Mouse (Mus musculus) monocyte, adult 5-6 weeks (primary cell): ENCODE results near the gene Tmem186. TPM values are rescaled to one million over a fixed set of nuclear protein-coding genes. Genes with fewer than 3 reads are reported as not detected.

ENCODE experiments used
- ATAC-seq: fragments of 153-309, 156-312 bp; replicated peaks from 2 replicates; pipeline ENCODE4 v1.8.0; 2017; ENCODE audit warnings: mild to moderate bottlenecking; ENCODE audit not compliant: low TSS enrichment, insufficient number of reproducible peaks, severe bottlenecking, poor library complexity, low FRiP score
- total RNA-seq: library from RNA; stranded (forward); fragments of 200-1000, 200-491, 200-594 nt; gene quantifications from 3 replicates; pipeline ENCODE4 v1.2.3, GENCODE M21; 2017

Gene Tmem186
- total RNA-seq, 1 experiment from 2014 or later: 11.7 TPM

DNA sequence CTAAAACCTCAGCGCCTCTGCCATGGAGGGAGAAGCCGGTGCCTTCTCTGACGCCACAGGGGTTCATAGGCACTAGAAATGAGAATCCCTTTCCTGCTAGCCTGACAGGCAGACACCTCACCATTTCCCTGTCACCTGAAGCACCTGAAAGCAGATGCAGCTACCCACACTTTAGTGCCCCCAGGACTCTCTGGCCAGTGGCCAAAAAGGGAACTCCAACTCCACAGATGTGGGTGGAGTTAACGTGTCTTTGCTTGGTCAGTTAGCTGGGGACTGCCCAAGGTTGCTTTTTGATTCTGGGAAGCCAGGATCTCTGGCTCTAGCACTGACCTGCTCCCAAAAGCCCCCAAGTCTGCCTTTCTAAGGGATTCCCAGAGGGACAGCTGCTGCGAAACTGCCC lies 31.9 kb upstream of the Tmem186 start:
- no peak for ATAC-seq

DNA sequence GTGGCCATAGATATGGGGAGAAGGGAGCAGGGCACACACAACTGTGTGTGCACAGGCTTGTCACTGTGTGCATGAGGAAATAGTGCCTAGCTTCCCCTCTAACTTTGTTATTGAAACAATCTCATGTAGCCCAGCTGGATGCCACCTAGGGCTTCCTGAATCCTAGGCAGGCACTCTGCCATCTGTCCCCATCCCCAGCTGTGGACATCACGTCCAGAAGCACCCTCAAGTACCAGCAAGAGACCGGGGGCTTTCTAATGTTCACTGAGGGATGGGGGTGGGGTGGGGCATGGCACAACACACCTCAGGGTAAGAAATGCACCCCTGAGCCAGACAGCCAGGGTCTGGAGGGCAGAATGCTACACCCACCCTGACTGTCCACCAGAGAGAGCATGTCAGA lies 30.9 kb upstream of the Tmem186 start:
- ATAC-seq: no peak

DNA sequence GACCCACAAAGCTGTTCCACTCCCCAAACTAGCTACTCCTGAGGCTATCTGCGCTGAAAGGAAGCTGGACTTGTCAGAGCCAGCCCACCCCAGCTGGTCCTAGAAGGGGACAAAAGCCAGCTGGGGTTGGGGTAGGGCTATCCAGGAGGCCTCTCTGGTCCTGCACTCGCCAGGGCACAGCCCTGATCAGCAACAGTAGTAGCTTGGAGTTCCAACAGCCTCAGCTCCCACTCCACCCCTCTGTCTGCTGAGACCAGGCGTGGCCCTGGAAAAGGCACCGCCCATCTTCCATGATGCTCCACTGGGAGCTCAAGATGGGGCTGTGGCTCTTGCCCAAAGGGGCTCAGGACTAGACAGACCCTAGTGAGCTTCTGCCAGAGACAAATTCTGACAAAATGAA lies 30.3 kb upstream of the Tmem186 start:
- no peak for ATAC-seq

DNA sequence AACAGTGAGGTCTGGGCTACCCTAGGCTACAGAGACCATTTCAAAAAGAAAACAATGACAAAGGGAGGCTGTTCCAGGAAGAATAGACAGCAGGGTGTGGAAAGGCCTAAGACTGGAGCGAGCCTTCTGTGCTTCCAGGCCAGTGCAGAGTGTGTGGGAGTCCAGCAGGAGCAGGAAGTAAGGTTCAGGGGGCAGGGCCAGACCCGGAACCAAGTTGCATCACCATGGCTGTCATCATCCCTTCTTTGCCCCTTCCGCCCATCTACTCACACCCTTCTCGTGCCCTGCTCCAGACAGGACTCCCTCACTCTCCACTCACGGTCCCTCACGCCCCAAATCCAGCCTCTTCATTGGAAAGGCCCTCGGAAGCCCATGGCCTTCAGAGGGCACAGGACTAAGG lies 29.7 kb upstream of the Tmem186 start:
- ATAC-seq: peak; percentile 41

DNA sequence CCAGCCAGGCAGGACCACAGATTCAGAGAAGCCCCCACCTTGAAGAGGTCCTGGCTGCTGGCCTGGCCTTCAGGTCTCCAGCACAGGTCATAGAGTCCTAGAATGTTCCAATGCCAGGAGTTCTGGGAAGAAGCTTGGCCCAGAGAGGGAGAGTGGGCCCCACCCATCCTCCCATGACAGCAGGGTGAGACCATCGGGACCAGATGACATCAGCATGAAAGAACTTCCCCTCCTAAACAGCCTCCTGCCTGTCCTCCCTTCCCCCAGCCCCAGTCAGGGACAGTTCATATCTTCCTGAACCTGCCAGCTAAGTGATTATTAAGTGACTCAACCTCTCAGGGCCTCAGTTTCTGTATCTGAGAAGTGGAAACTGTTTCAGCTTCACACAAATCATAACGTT lies 28.9 kb upstream of the Tmem186 start:
- no peak for ATAC-seq

DNA sequence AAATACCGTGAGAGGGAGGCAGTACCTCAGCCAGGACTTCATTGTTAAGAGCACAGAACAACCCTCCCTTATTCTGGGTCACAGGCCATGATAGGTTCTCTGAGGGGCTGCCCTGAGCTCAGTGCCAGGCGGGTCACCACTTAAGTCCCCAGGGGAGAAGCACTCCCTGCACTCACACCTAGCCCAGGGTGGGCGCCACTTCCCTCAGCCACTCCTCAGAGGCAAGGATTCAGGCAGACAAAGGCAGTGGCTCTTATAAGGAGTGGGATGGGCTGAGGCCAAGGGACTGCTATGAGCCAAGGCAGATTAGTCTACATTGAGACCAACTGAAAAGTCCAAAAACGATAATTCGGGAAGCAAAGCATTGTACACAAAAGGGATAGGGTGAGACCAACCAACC lies 27.9 kb upstream of the Tmem186 start:
- no peak for ATAC-seq

DNA sequence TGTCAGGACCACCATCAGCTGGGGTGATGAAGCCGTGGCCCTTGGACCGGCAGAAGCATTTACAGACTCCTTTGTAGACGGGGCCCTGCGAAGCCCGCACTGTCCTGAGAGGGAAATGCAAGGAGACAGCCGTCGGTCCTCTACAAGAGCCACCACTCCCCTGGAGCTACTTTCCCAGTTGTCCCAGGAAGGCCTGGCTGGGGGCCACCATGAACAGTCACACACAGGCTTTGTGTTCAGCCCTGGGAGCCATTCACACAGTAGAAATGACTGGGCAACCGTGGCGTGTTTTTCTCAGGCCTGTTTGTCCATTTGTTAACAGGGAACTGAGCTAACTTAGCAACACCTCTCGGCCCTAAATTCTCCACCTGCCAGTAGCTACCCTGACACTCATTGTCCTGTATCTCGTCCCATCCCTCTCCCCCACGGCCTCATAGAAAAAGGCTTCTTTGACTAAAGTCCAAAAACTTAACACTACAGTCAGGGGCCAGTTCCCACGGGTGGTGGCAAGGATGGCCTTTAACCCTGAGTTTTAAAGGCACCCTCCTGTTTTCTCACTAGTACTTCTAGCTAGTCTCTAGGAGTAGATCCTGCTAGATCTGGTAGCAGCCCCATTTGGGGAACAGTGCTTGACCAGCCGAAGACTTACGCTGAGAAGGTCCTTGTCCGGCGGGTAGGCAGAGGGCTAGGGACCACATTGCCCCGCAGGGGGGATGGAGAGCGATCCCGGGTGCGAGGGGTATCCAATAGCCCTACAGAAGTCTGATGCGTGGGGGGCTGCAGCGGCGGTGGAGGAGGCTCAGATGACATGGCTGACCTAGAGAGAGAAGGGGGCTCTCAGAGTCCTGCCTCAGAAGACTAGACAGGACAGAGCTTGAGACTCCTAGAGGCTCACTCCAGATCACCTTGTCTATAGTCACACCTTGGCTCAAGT lies 26.4 kb upstream of the Tmem186 start:
- no peak for ATAC-seq

DNA sequence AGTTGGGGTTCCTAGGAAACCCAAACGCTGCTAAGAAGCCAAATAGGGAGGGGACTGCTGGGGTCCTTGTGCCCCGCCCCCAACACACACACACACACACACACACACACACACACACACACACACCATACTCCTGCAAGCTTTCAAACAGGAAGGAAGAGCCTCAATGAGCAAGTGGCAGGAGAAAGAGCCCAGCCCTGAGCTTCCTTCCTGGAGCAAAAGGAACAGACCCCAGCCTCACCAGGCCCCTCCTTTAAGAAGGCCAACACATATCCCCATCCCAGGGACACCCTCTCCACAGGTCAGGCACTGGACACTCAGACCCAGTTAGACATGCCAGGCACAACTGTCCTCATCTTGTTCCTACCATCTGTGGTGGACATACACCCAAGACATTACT lies 25.5 kb upstream of the Tmem186 start:
- ATAC-seq: no peak

DNA sequence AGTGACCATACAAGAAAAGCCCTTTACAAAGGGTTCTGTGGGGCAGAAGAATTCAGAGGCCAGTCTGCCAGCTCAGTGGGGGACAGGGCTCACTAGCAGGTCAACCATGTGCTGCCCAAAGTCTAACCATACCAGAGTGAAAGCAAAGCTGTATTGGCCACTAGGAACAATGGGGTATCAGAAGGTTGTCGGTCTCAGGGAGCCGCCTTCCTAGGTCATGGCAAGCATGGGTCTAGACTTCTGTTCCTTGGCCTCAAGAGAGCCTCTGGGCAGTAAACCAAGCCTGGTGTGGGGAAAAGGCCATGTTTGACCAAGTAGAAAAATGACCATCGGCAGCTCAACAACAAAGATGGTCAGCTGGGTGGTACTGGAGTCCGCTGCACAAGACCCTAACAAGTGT lies 21.3 kb upstream of the Tmem186 start:
- ATAC-seq: no peak

DNA sequence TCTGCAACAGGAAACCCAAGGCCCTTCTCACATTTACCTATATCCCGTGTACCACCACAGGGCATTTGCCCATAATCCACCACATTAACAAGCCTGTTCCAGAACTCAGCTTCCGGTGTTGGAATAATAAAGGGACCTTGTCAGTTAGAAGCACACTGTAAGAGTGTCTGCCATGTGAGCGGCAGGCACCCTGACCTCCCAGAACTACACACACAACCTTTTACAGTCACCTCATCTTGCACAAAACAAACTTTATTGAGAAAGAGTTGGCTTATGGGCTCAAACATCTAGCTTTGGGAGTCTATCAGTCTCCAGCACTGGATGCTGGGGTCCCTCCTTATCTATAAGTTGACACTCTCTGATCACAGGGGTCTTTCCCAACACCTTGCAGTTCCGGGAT lies 20.8 kb upstream of the Tmem186 start:
- no peak for ATAC-seq

DNA sequence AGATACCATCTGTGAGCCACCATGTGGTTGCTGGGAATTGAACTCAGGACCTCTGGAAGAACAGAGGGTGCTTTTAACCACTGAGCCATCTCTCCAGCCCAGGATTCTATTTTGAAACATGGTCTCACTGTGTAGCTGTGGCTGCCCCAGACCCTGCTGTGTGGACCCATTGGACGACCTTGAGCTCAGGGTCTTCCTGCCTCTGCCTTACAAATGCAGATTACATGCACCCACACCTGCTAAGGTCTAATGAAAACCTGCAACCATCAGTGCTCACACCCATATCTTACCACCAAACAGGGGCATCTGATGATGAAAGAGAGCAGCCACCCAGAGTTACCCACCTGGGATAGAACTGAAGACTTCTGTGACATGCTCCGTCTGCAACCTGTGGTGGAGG lies 18.7 kb upstream of the Tmem186 start:
- ATAC-seq: no peak

DNA sequence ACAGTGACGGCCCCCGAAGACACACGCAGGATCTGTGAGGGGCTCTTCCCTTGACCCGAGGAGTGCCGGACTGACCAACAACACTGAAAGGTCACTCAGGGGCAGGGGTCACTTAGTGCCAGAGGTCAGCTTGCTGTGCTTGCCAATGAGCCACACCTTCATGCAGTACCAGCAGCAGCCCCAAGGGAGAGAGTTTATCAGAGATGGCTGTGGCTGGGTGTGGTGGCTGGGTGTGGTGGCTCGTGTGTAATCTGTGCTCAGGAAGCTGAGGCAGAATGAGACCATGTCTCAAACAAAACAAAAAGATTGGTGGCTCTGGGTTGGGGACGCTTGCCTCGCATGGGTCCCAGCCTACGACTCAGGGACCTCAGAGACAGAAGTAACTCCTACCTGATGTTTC lies 18.1 kb upstream of the Tmem186 start:
- no peak for ATAC-seq

DNA sequence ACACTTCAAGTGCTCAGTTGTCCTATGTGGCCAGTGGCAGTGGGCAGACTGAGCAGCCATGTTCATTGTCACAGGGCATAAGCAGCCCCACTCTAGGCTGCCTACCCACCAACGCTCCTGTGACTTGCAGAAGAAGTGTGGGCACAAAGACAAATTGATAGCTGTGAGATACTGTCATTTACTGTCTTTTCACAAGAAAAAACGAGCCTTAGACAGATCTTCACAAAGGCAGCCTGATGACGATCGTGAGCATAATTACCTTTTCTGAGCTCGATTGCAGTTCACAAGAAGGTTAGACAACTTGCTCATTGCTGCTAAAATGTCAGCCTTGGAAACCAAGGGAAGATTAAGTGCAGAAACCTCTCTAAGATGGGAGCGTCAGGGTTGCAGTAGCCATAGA lies 17.6 kb upstream of the Tmem186 start:
- ATAC-seq: no peak

DNA sequence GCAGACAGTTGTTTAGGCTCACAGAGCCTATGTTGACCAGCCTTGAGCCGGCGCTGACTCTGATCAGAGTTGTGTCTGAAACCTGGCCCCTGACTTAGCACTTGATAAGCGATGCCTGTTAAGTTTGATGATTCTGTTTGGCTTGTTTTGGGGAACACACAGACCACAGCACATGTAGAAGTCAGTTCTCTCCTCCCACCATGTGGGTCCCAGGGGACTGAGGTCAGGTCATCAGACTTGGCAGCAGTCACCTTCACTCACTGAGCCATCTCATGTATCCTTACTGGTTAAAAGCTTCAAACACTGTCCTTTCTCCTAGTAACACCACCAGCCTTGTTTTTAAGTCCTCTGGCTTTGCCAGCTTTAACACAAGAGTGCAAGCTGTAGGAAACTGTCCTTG lies 12.5 kb upstream of the Tmem186 start:
- no peak for ATAC-seq

DNA sequence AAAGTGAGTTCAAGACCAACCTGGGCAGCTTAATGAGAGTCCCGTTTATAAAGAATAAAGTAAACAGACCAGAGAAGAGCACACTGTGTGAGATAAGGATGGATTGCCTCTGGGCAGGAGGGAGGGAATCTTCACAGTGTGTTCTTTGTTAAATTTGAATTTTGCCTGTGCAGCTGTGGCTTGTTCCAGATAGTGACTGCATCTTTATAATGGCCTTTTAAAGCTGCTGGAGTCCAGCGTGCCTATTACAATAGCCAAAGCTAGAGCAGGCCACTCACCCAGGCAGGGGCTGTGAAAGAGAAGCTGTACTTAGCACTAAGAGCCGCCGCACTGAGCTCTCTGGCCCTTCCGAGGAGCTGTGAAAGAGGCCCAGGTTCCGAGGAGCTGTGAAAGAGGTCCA lies 8.0 kb upstream of the Tmem186 start:
- no peak for ATAC-seq

DNA sequence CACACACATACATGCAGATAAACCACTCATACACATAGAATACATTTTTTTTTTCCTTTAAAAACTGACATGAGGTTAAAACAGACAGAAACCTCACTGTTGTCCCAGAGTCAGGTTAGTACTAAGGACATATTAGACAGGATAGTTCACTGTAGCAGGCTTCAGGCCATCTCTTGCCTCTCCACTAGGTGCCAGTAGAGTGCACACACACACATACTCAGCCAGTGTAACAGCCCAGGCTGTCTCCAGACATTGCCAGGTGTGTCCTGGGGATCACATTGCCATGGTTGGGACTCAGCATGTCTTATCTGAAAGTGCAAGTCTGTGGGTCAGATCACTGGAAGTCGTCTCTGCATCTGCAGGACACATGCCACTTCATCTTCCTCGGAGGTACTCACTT lies 6.3 kb upstream of the Tmem186 start:
- peak; percentile 82 for ATAC-seq

DNA sequence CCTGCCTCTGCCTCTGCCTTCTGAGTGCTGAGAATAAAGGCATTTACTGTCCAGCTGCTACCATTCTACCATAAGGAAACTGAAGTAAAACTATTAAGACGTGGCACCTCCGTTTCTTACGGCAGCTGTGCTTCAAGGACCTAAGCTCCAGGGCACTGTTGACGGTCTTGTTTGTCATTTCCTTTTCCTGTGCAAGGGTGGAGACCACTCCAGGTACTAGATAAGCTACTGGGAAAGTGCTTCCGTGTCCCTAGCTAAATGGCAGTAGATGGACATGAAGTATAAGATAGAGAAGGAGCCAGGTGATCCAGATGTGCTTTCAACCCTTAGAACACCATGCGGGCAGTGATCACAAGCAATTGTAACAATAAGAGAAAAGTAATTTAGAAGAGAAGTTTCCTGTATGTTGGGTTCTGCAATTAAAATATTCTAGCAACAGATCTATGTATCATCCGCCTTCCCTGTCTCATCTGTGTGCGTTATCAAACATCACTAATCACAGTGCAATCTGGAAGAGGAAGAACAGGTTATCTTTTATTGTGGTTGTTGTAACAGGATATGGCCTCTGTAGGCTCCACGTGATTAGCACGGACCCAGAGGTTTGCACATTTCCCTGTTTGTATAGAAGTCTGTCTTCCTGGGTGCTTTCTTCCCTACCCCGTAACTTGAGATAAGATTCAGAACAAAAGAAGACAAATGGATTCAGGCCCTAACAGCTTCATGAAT lies 2.1 kb upstream of the Tmem186 start:
- no peak for ATAC-seq

DNA sequence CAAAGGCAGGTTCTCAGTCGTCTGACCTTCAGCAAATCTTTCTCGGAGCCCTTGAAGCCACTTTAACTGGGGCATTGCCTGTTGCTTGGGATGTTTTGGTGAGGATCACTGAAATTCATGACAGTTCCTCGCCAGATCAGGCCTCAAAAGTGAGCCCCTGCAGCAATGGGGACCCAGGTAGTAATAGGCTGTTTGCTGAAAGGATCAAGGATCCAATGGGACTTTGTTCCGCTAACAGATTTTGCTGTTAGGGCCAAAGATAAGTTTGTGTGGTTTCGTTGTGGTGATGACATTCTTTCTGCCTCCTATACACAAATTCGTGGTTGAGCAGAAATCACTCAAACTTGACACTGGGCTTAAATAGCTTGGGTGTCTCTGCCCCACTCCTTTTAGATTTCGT lies 619 bp upstream of the Tmem186 start:
- ATAC-seq: no peak

DNA sequence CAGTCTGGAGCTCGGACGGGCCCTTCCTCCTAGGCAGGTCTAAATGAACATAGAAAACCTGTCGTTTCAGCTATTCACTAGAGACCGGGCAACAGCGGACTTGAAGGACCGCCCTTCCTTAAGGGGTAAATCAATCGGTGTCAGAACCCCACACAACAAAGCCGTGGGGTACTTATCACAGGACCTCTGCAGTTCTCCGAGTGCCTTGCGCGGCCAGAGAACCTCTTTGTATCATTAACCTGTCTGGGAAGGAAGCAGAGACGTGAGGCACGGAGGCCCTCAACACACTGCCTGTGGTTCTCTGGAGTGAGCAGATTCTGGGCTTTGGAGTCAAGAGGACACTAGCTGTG lies 670 bp downstream of the Tmem186 start:
- peak; percentile 32; the same call in 1 of the 2 replicates for ATAC-seq

DNA sequence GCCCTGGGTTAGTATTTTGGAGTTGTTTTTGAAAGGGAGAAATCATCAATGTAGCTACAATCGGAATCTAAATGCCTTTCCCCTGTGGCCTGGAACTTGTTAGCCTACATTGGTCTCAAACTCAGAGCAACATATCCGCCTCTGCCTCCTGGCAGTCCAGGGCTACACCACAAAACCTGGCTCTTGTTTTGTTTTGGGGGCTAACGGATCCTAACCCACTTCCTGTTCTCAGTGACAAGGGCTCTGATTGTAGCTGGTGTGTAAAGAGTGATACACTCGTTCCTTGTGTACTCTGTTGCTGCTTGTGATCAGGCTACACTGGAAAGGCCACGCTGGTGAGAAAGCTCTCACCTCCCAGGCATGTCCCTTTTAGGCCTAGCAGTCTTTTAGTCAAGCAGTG lies 6.1 kb downstream of the Tmem186 start:
- no peak for ATAC-seq
